Mouse (Mus musculus) small intestine, adult 2 months (tissue): ENCODE results near the gene Gm21750.

Source experiments
- CTCF ChIP-seq: fragments of 200-500 bp; IDR thresholded peaks from 2 replicates; pipeline ENCODE4 v1.5.1; 2012; ENCODE audit warnings: low read depth, mild to moderate bottlenecking, control low read depth, inconsistent platforms, low read length, moderate library complexity, mixed read lengths; ENCODE audit not compliant: insufficient replicate concordance, insufficient read length; ENCODE audit errors: extremely low read depth
- POLR2A ChIP-seq: fragments of 200-500 bp; IDR thresholded peaks from 2 replicates; pipeline ENCODE4 v1.6.1; 2012; ENCODE audit warnings: low read depth, mild to moderate bottlenecking, control low read depth, inconsistent platforms, low read length, moderate library complexity

GRCm38 (mm10) chr14:73709412-73710110 is 48.5 kb downstream of the Gm21750 start:
- TF ChIP-seq CTCF (no peak), POLR2A (no peak)
